Mouse (Mus musculus) intestine, embryonic 15.5 days (tissue): ENCODE measurements around the gene Eva1a. TPM values are rescaled to one million over a fixed set of nuclear protein-coding genes. Genes with fewer than 3 reads are reported as not detected.
A peak's percentile ranks its signal among the peaks of the same experiment; 100 is the strongest.

Experiments
- ATAC-seq: fragments of 200-750 bp; cut with Nextera tagmentation; 2 replicates; pipeline ENCODE4 v1.8.0; 2017; ENCODE audit warnings: moderate TSS enrichment, moderate library complexity
- H3K27ac ChIP-seq: fragments of 300-500 bp; sonication (generic); 2 replicates; pipeline ENCODE4 v1.5.1; 2015; ENCODE audit warnings: mild to moderate bottlenecking, inconsistent platforms
- H3K27me3 ChIP-seq: fragments of 300-500 bp; sonication (generic); replicated peaks from 2 replicates; pipeline ENCODE4 v1.6.1; 2015; ENCODE audit warnings: inconsistent platforms
- H3K36me3 ChIP-seq: fragments of 300-500 bp; sonication (generic); 2 replicates; pipeline ENCODE4 v1.6.1; 2015; ENCODE audit warnings: inconsistent platforms
- H3K4me1 ChIP-seq: fragments of 300-500 bp; sonication (generic); replicated peaks from 2 replicates; pipeline ENCODE4 v1.6.1; 2015; ENCODE audit warnings: inconsistent platforms
- H3K4me2 ChIP-seq: fragments of 300-500 bp; sonication (generic); replicated peaks from 2 replicates; pipeline ENCODE4 v1.6.1; 2015; ENCODE audit warnings: mild to moderate bottlenecking, inconsistent platforms
- H3K4me3 ChIP-seq: fragments of 300-500 bp; sonication (generic); replicated peaks from 2 replicates; pipeline ENCODE4 v1.5.1; 2015; ENCODE audit warnings: inconsistent platforms
- H3K9ac ChIP-seq: fragments of 300-500 bp; sonication (generic); 2 replicates; pipeline ENCODE4 v1.6.1; 2015; ENCODE audit warnings: inconsistent platforms
- H3K9me3 ChIP-seq: fragments of 300-500 bp; sonication (generic); 2 replicates; pipeline ENCODE4 v1.6.1; 2016; ENCODE audit warnings: inconsistent platforms
- WGBS: fragments of 180-500 bp; shearing (Covaris S2); methylation state at CpG from one replicate; pipeline ENCODE4 v1.1.7; 2015; 5-methylcytosine and 5-hydroxymethylcytosine counted together
- polyA plus RNA-seq: library from polyadenylated mRNA; unstranded; fragments of >200 nt; fragmentation: Nextera tagmentation; extraction: Ambion mirVana; gene quantifications from 2 replicates; pipeline ENCODE4 v1.2.1, GENCODE M21; 2015

Gene Eva1a
- polyA plus RNA-seq, 1 experiment from 2014 or later = 19.6 TPM

- Histone ChIP-seq H3K4me3 (no peak overlapping the region), H3K4me1 (no peaks in the 10 kb centered on the region), H3K36me3 (no peaks in the 10 kb centered on the region; the same call in 1 of the 2 replicates), H3K27me3 (no peaks in the 10 kb centered on the region), H3K9me3 (no peaks in the 10 kb centered on the region), H3K9ac (no peak overlapping the region), H3K4me2 (no peak overlapping the region), H3K27ac (no peak overlapping the region)
- ATAC-seq = no peak
- 93% methylated on average over 3 of the region's 3 CpGs for WGBS
Observed at GRCm38 (mm10) chr6:82073567-82073966, 32.7 kb downstream of the Eva1a start.

GRCm38 (mm10) chr6:82076364-82076763, 35.5 kb downstream of the Eva1a start:
- no peaks in the 10 kb centered on the region for H3K4me1 ChIP-seq
- H3K4me3 ChIP-seq = no peak overlapping the region
- no peak for ATAC-seq
- no peaks in the 10 kb centered on the region for H3K27me3 ChIP-seq
- H3K36me3 ChIP-seq = peaks cover 4% of the 10 kb centered on the region
- no peak overlapping the region for H3K9ac ChIP-seq
- H3K27ac ChIP-seq = no peak overlapping the region
- H3K9me3 ChIP-seq = no peaks in the 10 kb centered on the region
- WGBS = 89% methylated on average over 4 of the region's 4 CpGs
- no peak overlapping the region for H3K4me2 ChIP-seq

- WGBS = 93% methylated on average over 4 of the region's 4 CpGs
- no peaks in the 10 kb centered on the region for H3K4me1 ChIP-seq
- no peak for ATAC-seq
Observed at GRCm38 (mm10) chr6:82078875-82079274, 38.0 kb downstream of the Eva1a start.

GRCm38 (mm10) chr6:82083655-82084054, 42.8 kb downstream of the Eva1a start:
- H3K9ac ChIP-seq = no peak overlapping the region
- ATAC-seq = no peak
- 75% methylated on average over 6 of the region's 6 CpGs for WGBS
- H3K27ac ChIP-seq = 0 out of 2 replicates have a peak overlapping the region, but pooled peaks have one; percentile 25
- H3K9me3 ChIP-seq = no peaks in the 10 kb centered on the region
- peaks cover 4% of the 10 kb centered on the region; the same call in 1 of the 2 replicates for H3K36me3 ChIP-seq
- H3K4me1 ChIP-seq = no peaks in the 10 kb centered on the region
- H3K4me3 ChIP-seq = no peak overlapping the region
- H3K4me2 ChIP-seq = no peak overlapping the region
- no peaks in the 10 kb centered on the region for H3K27me3 ChIP-seq

More at GRCm38 (mm10) chr6:82078875-82079274, 38.0 kb downstream of the Eva1a start:
- no peak overlapping the region for H3K27ac ChIP-seq
- H3K4me3 ChIP-seq = no peak overlapping the region
- H3K36me3 ChIP-seq = peaks cover 4% of the 10 kb centered on the region
- H3K4me2 ChIP-seq = no peak overlapping the region
- no peak overlapping the region for H3K9ac ChIP-seq
- H3K27me3 ChIP-seq = no peaks in the 10 kb centered on the region
- no peaks in the 10 kb centered on the region for H3K9me3 ChIP-seq

- WGBS = 68% methylated on average over 3 of the region's 3 CpGs
- H3K27ac ChIP-seq = no peak overlapping the region
- H3K4me2 ChIP-seq = no peak overlapping the region
- H3K9ac ChIP-seq = no peak overlapping the region
- H3K4me1 ChIP-seq = no peaks in the 10 kb centered on the region
- no peaks in the 10 kb centered on the region for H3K27me3 ChIP-seq
- H3K9me3 ChIP-seq = no peaks in the 10 kb centered on the region
- ATAC-seq = no peak
- H3K4me3 ChIP-seq = no peak overlapping the region
- H3K36me3 ChIP-seq = peaks cover 4% of the 10 kb centered on the region; the same call in 1 of the 2 replicates
Observed at GRCm38 (mm10) chr6:82084235-82084634, 43.4 kb downstream of the Eva1a start.

GRCm38 (mm10) chr6:82085313-82085908, 44.6 kb downstream of the Eva1a start:
- H3K4me1 ChIP-seq = no peaks in the 10 kb centered on the region
- no peak overlapping the region for H3K27ac ChIP-seq
- H3K4me2 ChIP-seq = no peak overlapping the region
- 84% methylated on average over 8 of the region's 8 CpGs for WGBS
- H3K9ac ChIP-seq = no peak overlapping the region
- ATAC-seq = no peak
- no peaks in the 10 kb centered on the region for H3K9me3 ChIP-seq
- H3K36me3 ChIP-seq = peaks cover 3% of the 10 kb centered on the region; the same call in 1 of the 2 replicates
- no peaks in the 10 kb centered on the region for H3K27me3 ChIP-seq
- no peak overlapping the region for H3K4me3 ChIP-seq

GRCm38 (mm10) chr6:82088133-82088532, 47.3 kb downstream of the Eva1a start:
- Histone ChIP-seq H3K4me1 (no peaks in the 10 kb centered on the region), H3K27me3 (no peaks in the 10 kb centered on the region), H3K27ac (no peak overlapping the region), H3K9me3 (no peaks in the 10 kb centered on the region), H3K4me3 (no peak overlapping the region), H3K36me3 (no peaks in the 10 kb centered on the region), H3K4me2 (no peak overlapping the region), H3K9ac (no peak overlapping the region)
- ATAC-seq = no peak
- WGBS = 74% methylated on average over 4 of the region's 4 CpGs

- Histone ChIP-seq H3K9me3 (no peaks in the 10 kb centered on the region), H3K9ac (no peak overlapping the region), H3K27me3 (no peaks in the 10 kb centered on the region), H3K4me2 (peak overlapping the region; percentile 35), H3K4me3 (no peak overlapping the region), H3K36me3 (no peaks in the 10 kb centered on the region), H3K27ac (no peak overlapping the region), H3K4me1 (no peaks in the 10 kb centered on the region)
- ATAC-seq = no peak
- 22% methylated on average over 28 of the region's 28 CpGs for WGBS
Observed at GRCm38 (mm10) chr6:82091773-82092172, 50.9 kb downstream of the Eva1a start.

- WGBS = 83% methylated on average over 1 of the region's 1 CpGs
Observed at GRCm38 (mm10) chr6:82097705-82098104, 56.9 kb downstream of the Eva1a start.

GRCm38 (mm10) chr6:82098456-82098855, 57.6 kb downstream of the Eva1a start:
- Histone ChIP-seq H3K36me3 (no peaks in the 10 kb centered on the region), H3K27ac (no peak overlapping the region), H3K4me2 (no peak overlapping the region), H3K4me3 (no peak overlapping the region), H3K9me3 (no peaks in the 10 kb centered on the region), H3K9ac (no peak overlapping the region), H3K27me3 (no peaks in the 10 kb centered on the region), H3K4me1 (no peaks in the 10 kb centered on the region)
- WGBS = 69% methylated on average over 1 of the region's 1 CpGs
- no peak for ATAC-seq

More at GRCm38 (mm10) chr6:82097705-82098104, 56.9 kb downstream of the Eva1a start:
- no peak overlapping the region for H3K4me3 ChIP-seq
- no peak overlapping the region for H3K4me2 ChIP-seq
- H3K4me1 ChIP-seq = no peaks in the 10 kb centered on the region
- no peaks in the 10 kb centered on the region for H3K9me3 ChIP-seq
- no peaks in the 10 kb centered on the region for H3K36me3 ChIP-seq
- H3K27ac ChIP-seq = no peak overlapping the region
- H3K27me3 ChIP-seq = no peaks in the 10 kb centered on the region
- H3K9ac ChIP-seq = no peak overlapping the region
- ATAC-seq = no peak

- ATAC-seq = 0 out of 2 replicates have a peak, but pooled peaks have one; percentile 42
- H3K9me3 ChIP-seq = no peaks in the 10 kb centered on the region
- H3K4me3 ChIP-seq = no peak overlapping the region
- no peak overlapping the region for H3K9ac ChIP-seq
- no peak overlapping the region for H3K4me2 ChIP-seq
- no peaks in the 10 kb centered on the region for H3K27me3 ChIP-seq
- no peaks in the 10 kb centered on the region for H3K36me3 ChIP-seq
- no peaks in the 10 kb centered on the region for H3K4me1 ChIP-seq
- H3K27ac ChIP-seq = no peak overlapping the region
- WGBS = 47% methylated on average over 7 of the region's 7 CpGs
Observed at GRCm38 (mm10) chr6:82110473-82110872, 69.6 kb downstream of the Eva1a start.

- no peak overlapping the region for H3K4me3 ChIP-seq
- H3K4me1 ChIP-seq = no peaks in the 10 kb centered on the region
- no peaks in the 10 kb centered on the region for H3K36me3 ChIP-seq
- no peak overlapping the region for H3K4me2 ChIP-seq
- no peaks in the 10 kb centered on the region for H3K27me3 ChIP-seq
- WGBS = 97% methylated on average over 1 of the region's 1 CpGs
- no peak for ATAC-seq
- H3K27ac ChIP-seq = no peak overlapping the region; the same call in 1 of the 2 replicates
- H3K9ac ChIP-seq = no peak overlapping the region
- no peaks in the 10 kb centered on the region for H3K9me3 ChIP-seq
Observed at GRCm38 (mm10) chr6:82111111-82111510, 70.3 kb downstream of the Eva1a start.

- H3K4me3 ChIP-seq = no peak overlapping the region
- H3K9ac ChIP-seq = no peak overlapping the region
- WGBS = 73% methylated on average over 3 of the region's 3 CpGs
- no peaks in the 10 kb centered on the region for H3K36me3 ChIP-seq
- no peak overlapping the region; the same call in 1 of the 2 replicates for H3K27ac ChIP-seq
- no peaks in the 10 kb centered on the region for H3K27me3 ChIP-seq
- no peak overlapping the region for H3K4me2 ChIP-seq
- no peaks in the 10 kb centered on the region for H3K9me3 ChIP-seq
- no peaks in the 10 kb centered on the region for H3K4me1 ChIP-seq
- ATAC-seq = no peak
Observed at GRCm38 (mm10) chr6:82111540-82111939, 70.7 kb downstream of the Eva1a start.
